Mouse (Mus musculus) testis, postnatal 10 days (tissue): ENCODE measurements around the gene Urgcp.
A peak's percentile ranks its signal among the peaks of the same experiment; 100 is the strongest.
"Not testable (repeated sequence)": the region's sequence is repeated elsewhere in the genome, so short reads cannot be mapped to it uniquely, and the experiment has no call there.

Experiments
- DNase-seq: peaks from one replicate; pipeline ENCODE4 v3.0.0; 2021; ENCODE audit warnings: low spot score

The Urgcp gene

DNA sequence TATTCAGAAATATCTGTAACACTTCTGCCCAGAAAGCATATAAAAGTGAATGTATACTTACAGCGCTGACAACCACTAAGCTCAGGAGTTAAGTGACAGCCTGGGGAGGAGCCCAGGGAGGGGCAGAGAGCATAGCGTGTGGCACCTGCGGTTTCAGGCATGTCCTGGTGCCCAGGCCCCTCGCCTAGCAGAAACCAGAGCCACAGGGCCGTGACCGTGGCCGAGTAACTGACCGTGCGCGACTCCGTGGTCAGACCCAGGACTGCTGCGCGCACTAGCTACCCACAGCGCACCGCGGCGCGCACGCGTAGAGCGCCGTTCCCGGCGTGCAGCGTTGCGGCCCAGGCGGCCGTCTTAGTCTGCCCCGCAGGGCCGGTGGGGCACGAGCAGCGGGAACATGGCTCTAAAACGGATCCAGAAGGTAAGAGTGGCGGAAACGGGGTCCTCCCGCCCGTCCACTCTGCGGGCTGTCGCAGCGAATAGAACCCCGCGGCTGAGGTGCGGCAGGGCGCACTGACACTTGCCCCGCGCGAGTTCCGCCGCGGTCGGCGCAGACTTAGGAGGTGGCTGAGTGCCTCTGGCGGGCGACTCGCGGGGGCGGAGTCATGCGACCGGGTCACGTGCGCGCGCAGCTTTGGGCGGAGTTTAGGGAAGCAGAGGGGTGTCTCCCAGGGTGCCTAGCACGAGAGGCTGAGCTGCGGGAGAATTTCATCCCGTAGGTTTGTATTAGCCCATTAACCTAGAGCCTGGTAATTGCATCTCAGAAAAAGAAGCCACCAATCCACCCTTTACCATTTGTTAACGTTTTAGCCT lies at the start of gene Urgcp:
TSS of gene Urgcp (minus strand) at position 557 of the 813 bp plus-strand sequence.
- peak; percentile 97 for DNase-seq

DNA sequence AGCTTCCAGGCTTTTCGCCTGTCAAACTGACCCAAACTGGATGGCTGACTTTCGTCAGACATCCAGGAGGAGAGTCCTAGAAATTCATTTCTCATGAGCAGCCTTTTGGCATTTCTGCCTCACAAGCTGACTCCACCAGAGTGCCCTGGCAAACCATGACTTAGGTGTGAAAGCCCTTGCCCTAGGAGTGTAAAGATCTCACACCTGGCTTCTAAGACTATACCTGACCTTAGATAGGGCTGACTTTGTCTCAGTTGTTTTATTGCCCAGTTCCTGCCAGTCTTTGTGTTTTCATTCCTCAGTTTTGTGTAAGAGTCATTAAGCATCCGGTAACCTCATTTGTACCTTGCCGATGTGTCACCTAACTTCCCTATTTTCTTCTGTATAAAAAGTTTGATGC lies 47.3 kb upstream of the Urgcp start:
- not testable (repeated sequence) for DNase-seq

GRCm38 (mm10) chr11:5807956-5808355 lies 45.8 kb upstream of the Urgcp start:
- DNase-seq, result no peak

GRCm38 (mm10) chr11:5805711-5806110 lies 43.5 kb upstream of the Urgcp start:
- no peak for DNase-seq

DNA sequence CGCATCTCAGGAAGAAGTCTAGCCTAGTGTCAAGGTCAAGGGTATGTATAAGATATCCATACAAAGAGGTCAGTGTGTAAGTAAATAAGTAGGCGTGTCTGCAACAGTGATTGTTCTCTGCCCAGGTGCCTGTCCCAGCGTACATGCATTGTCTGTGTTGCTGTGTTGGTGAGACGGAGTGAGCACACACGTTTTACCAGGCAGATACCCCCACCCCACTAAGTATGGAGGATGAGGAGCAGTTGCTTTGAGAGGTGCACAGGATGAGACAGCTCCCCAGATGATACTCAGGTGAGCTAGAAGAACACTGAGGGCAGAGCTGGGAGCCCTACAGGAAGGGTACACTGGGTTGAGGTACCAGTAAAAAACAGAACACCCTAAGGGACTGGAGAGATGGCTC lies 42.0 kb upstream of the Urgcp start:
- DNase-seq, result no peak

DNA sequence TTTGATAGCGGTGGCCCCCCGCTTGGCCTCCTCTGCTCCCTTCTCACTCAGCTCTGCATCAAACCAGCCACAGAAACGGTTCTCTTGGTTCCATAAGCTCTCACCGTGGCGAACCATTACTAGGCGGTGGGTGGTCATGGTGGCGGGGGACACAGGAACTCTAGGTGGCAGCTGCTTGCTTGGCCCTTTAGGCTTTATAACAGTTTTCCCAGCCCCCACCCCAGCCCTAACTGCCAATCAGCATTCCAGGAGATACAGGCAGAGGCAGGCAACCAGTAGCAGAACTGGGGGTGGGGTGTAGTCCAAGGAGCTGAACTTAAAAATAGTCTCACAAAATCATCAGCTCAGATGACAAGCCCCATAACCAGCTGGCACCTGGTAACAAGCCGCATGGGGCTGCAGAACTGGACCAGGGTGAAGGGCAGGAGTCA lies 41.4 kb upstream of the Urgcp start, which contains the start of gene Pgam2:
TSS of gene Pgam2 (minus strand) at position 183 of the 431 bp plus-strand sequence.
- DNase-seq, result no peak

DNA sequence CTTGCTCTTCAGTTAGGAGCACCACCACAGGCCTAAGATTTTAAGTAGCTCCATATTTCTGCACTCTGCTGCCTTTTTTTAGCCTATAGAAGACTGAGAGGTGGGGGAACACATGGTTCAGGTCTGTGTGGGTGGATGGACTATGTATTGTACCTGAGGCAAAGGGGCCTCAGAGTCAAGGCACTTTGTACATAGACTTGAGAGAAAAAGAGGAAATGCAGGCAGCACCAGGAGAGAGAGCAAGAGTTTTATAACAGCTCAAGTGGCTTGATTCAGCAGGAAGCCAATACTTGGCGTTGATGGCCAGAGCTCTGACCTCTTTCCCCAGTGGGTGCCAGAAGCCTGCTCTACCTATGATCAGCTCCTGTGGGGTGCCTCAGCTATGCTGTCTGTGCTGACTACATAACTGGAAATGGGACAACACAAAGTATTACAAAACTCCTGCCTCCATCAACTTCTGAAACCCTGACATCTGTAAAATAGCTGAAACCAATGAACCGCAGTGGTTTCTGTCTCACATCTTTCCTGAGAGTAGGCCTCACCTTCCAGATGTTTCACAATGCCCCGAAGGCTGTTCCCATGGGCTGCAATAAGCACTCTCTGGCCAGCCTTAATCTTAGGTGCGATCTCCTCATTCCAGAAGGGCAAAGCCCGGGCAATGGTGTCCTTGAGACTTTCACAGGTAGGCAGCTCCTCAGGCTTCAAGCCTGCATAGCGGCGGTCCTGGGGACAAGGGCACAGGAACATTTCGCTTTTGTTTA lies 40.5 kb upstream of the Urgcp start:
- DNase-seq, result no peak

GRCm38 (mm10) chr11:5802005-5802404 lies 39.8 kb upstream of the Urgcp start:
- no peak for DNase-seq

DNA sequence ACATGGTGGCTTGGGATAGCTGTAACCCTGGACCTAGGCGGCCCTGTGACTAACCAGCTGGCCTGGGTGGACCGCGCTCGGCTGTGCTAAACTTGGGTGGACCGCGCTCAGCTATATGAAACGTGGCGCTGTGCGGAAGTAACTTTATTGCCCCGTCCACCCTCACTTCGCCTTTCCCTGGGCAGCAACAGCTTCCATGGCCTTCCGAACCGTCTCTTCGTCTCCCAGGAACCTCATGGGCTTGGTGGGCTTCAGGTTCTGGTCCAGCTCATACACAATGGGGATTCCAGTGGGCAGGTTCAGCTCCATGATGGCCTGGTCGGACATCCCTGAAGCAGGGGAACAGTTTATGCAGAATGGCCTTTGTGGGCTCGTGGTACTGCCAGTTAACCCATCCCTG lies 39.3 kb upstream of the Urgcp start:
- no peak for DNase-seq

GRCm38 (mm10) chr11:5799621-5800490 lies 37.7 kb upstream of the Urgcp start:
- DNase-seq, result no peak

DNA sequence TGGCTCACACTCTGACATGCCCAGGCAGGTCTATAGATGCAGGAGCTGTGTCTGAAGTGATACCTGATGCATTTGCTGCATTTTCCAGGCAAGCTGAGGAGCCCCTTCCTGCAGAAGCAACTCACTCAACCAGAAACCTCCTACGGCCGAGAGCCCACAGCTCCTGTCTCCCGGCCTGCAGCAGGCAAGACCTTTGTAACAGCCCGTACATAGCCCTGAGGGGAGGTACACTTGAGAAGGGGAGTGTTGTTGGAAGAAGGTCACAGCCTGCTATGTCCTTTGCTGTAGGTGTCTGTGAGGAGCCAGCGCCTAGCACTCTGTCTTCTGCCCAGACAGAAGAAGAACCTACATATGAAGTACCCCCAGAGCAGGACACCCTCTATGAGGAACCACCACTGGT lies 35.8 kb upstream of the Urgcp start:
- no peak for DNase-seq

GRCm38 (mm10) chr11:5797371-5797770 lies 35.2 kb upstream of the Urgcp start:
- DNase-seq, result no peak

- DNase-seq, result no peak
These were observed 34.8 kb upstream of the Urgcp start for GRCm38 (mm10) chr11:5796939-5797338.

GRCm38 (mm10) chr11:5795706-5796105 lies 33.5 kb upstream of the Urgcp start:
- DNase-seq, result no peak

DNA sequence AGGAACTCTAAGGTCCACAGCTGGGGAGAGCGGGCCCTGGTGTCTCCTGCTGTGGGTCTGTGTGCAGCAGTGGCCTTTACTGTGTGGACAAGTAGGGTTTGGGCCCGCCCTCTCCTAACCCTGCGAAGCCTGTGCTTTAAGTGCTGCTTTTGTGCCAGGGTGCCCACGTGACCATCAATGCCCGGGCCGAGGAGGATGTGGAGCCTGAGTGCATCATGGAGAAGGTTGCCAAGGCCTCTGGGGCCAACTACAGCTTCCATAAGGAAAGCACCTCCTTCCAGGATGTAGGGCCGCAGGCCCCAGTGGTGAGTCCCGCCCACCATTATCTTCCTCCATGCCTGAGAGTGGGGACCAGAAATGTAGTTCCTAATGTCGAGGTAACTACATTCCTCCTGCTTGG lies 33.1 kb upstream of the Urgcp start:
- no peak for DNase-seq

- no peak for DNase-seq
These were observed 28.3 kb upstream of the Urgcp start for GRCm38 (mm10) chr11:5790431-5790830.

DNA sequence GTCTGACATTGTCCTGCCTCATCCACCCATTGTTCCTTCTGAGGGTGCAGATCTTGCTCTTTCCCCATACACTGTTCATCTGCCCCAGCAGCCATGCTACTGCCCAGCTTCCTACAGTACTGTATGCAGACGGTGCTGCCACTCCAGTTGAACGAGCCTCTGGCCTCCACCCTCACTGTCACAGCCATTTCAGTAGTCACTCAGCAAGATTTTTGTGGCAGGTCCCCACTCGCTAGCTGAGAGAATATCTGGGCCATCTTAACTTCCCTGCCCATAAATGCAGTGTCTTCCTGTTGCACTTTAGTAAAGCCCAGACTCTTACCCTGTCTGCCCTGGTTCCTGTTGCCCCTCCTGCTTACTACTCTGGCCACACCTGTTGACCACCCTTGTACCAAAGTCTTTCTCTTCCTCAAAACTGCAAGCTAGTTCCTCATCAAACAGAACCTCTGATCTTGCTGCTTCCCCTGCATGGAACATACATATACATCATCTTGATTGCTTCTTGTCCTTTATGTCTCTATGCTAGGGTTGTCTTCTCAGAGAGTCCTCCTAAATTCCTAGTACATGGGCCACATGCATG lies 27.7 kb upstream of the Urgcp start:
- no peak for DNase-seq

DNA sequence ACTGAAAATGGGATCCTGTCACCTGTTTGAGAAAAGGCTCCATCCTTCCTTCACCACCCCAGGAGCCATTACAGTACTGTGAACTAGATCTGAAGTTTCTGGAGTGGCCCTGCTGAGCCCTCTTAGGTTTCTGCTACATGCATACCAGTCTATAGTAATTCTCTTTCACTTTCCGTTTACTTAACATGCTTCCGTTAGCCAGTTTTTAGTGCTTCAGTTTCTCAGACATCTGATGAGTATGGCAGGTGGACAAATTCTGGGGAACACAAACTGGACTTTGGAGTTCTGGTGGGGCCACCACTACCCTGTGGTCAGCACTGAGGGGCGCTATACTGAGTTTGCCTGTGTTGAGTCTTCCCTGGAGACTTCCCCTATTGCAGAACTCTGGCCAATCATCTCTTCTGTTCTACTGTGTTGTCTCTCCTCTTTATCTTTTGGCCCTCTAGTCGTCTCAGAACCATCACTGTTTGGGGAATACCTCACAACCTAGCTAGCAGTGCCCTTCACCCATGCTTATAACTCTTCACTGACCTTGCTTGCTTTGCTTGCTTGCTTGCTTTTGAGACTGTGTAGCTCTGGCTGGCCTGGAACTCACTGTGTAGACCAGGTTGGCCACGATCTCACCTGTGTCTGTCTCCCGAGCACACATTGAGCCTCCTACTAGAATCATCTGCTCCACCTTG lies 27.0 kb upstream of the Urgcp start:
- no peak for DNase-seq

GRCm38 (mm10) chr11:5788056-5789014 lies 26.2 kb upstream of the Urgcp start, which contains the start of gene Dbnl:
Gene Dbnl, plus strand, starts transcription at chr11:5788488.
- peak; percentile 96 for DNase-seq

DNA sequence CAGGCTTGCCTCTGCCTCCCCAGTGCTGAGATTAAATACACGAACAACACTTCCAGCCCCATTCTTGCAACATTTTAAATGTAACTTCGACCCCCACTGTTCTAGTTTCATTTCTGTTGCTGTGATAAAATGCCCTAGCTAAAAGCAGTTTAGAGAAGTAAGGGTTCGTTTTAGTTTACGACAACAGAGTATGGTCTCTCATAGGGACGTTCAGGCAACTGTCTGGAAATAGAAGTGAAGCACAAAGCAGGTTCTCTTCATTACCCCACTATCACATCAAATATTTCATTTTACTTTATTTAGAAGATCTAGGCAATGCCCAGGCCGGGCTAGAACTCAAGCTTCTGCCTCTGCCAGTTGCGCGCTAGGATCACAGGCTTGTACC lies 25.5 kb upstream of the Urgcp start:
- DNase-seq, result no peak
